Comparison of ENCODE assay signal across 8 mouse cellular contexts in genomic region chr10:117377431-117378290, GRCm38 (mm10). TPM values are rescaled to one million over a fixed set of nuclear protein-coding genes. Genes with fewer than 3 reads are reported as not detected.
DNase-seq lines count a peak whose midpoint lies in the region; ATAC-seq and TF ChIP-seq lines count a peak whose summit lies in the region.

No protein-coding gene starts in this region.

- H3K4me2 ChIP-seq in heart, embryonic 13.5 days, result peak overlapping the region; percentile 74
- H3K4me2 ChIP-seq in heart, postnatal 0 days (ENCODE audit: low read depth, low read length), result peak overlapping the region; percentile 88

- DNase-seq in heart, adult 8-10 months (ENCODE audit: low spot score), result no peak
- DNase-seq in MEL (ENCODE audit: low read depth, low spot score), result peak; percentile 76
- DNase-seq in heart, postnatal 0 days (ENCODE audit: low spot score), result peak; percentile 18
- DNase-seq in mesoderm, embryonic 11.5 days (ENCODE audit: low read depth, low spot score), result peak; percentile 16
- no peak for DNase-seq in adrenal gland, adult 8-10 months
- DNase-seq in urinary bladder, postnatal 4 days (ENCODE audit: low spot score in 2 of 2), result no peak
- DNase-seq in thymus, adult 2 months, result no peak

- no peak for TF ChIP-seq RAD21 in MEL (IDR thresholded peaks at IDR 0.05; ENCODE audit: low read depth, low read length)

- no peaks in the 10 kb centered on the region for H3K36me3 ChIP-seq in heart, embryonic 13.5 days
- peaks cover 0 to 21% of the 10 kb centered on the region in 2 experiments; a peak in 2 of 4 replicates for H3K36me3 ChIP-seq in MEL (ENCODE audit: control insufficient read depth in 1 of 2, insufficient read depth in 2 of 2, low read length in 2 of 2)
- H3K36me3 ChIP-seq in heart, postnatal 0 days (replicated peaks; ENCODE audit: control insufficient read depth, insufficient read depth, low read length), result no peaks in the 10 kb centered on the region
- H3K36me3 ChIP-seq in thymus, adult 2 months (ENCODE audit: control insufficient read depth, insufficient read depth, low read length), result no peaks in the 10 kb centered on the region

- H3K4me3 ChIP-seq in heart, embryonic 13.5 days, result peak overlapping the region; percentile 98
- peak overlapping the region; percentile 52 to 93 for H3K4me3 ChIP-seq in MEL (ENCODE audit: control insufficient read depth in 1 of 2, insufficient read depth in 1 of 2, low read depth in 2 of 2, low read length in 2 of 2)
- peak overlapping the region; percentile 98 for H3K4me3 ChIP-seq in heart, postnatal 0 days (ENCODE audit: low read depth, low read length)
- no peak overlapping the region for H3K4me3 ChIP-seq in thymus, adult 2 months (ENCODE audit: control insufficient read depth, insufficient read depth, low read length)

- H3K9me3 ChIP-seq in heart, embryonic 13.5 days, result no peaks in the 10 kb centered on the region
- no peaks in the 10 kb centered on the region for H3K9me3 ChIP-seq in MEL (replicated peaks; ENCODE audit: insufficient read depth, low read length)
- no peaks in the 10 kb centered on the region for H3K9me3 ChIP-seq in heart, postnatal 0 days (replicated peaks; ENCODE audit: control insufficient read depth, low read length)

- H3K27ac ChIP-seq in heart, embryonic 13.5 days (replicated peaks), result peak overlapping the region; percentile 96
- peak overlapping the region; percentile 78 for H3K27ac ChIP-seq in MEL (ENCODE audit: control insufficient read depth, low read depth, low read length)
- H3K27ac ChIP-seq in heart, postnatal 0 days (ENCODE audit: low read depth), result no peak overlapping the region
- H3K27ac ChIP-seq in thymus, adult 2 months (ENCODE audit: control insufficient read depth, insufficient read depth, low read length), result no peak overlapping the region

- WGBS in heart, embryonic 13.5 days, result 22% methylated on average over 16 of the region's 16 CpGs
- WGBS in heart, postnatal 0 days, result 25% methylated on average over 16 of the region's 16 CpGs
- 36% methylated on average over 16 of the region's 16 CpGs for WGBS in thymus, adult 2 months

- peak; percentile 11 to 54; a peak in 2 of 4 replicates for TF ChIP-seq EP300 in MEL (IDR thresholded peaks at IDR 0.05; ENCODE audit: low read depth in 1 of 2, low read length in 2 of 2)
- TF ChIP-seq EP300 in heart, postnatal 0 days (IDR thresholded peaks at IDR 0.05; ENCODE audit: low read depth), result no peak

- peaks cover 38% of the 10 kb centered on the region for H3K79me2 ChIP-seq in MEL (ENCODE audit: control insufficient read depth, insufficient read depth, low read length, poor library complexity)

- H3K4me1 ChIP-seq in heart, embryonic 13.5 days, result peaks cover 18% of the 10 kb centered on the region
- peaks cover 4 to 6% of the 10 kb centered on the region in 2 experiments; a peak in 3 of 4 replicates for H3K4me1 ChIP-seq in MEL (ENCODE audit: control insufficient read depth in 1 of 2, insufficient read depth in 2 of 2, low read length in 2 of 2)
- peaks cover 7% of the 10 kb centered on the region for H3K4me1 ChIP-seq in heart, postnatal 0 days (ENCODE audit: control insufficient read depth, insufficient read depth)
- peaks cover 2% of the 10 kb centered on the region; the same call in 1 of the 2 replicates for H3K4me1 ChIP-seq in thymus, adult 2 months (replicated peaks; ENCODE audit: control insufficient read depth, insufficient read depth, low read length)

- peak overlapping the region; percentile 100 for H3K9ac ChIP-seq in heart, embryonic 13.5 days
- peak overlapping the region; percentile 78 for H3K9ac ChIP-seq in MEL (ENCODE audit: control insufficient read depth, low read depth, low read length, poor library complexity, severe bottlenecking)
- no peak overlapping the region for H3K9ac ChIP-seq in heart, postnatal 0 days (replicated peaks; ENCODE audit: low read depth, low read length)

- no peak for TF ChIP-seq CTCF in MEL (IDR thresholded peaks at IDR 0.05 in 2 of 3, conservative IDR thresholded peaks at IDR 0.05 in 1 of 3; ENCODE audit: control insufficient read depth in 1 of 3, insufficient read depth in 1 of 3, low read depth in 2 of 3, low read length in 3 of 3, poor library complexity in 1 of 3, severe bottlenecking in 1 of 3)
- TF ChIP-seq CTCF in heart, postnatal 0 days (IDR thresholded peaks at IDR 0.05; ENCODE audit: low read depth), result no peak
- TF ChIP-seq CTCF in thymus, adult 2 months (IDR thresholded peaks at IDR 0.05; ENCODE audit: borderline replicate concordance, control insufficient read depth, extremely low read depth, insufficient read depth, low read length, poor library complexity), result no peak

- H3K27me3 ChIP-seq in heart, embryonic 13.5 days (replicated peaks), result no peaks in the 10 kb centered on the region
- no peaks in the 10 kb centered on the region for H3K27me3 ChIP-seq in MEL (ENCODE audit: control insufficient read depth in 1 of 2, insufficient read depth in 2 of 2, low read length in 2 of 2)
- H3K27me3 ChIP-seq in heart, postnatal 0 days (ENCODE audit: control insufficient read depth, insufficient read depth, low read length), result no peaks in the 10 kb centered on the region
- no peaks in the 10 kb centered on the region for H3K27me3 ChIP-seq in thymus, adult 2 months (ENCODE audit: control insufficient read depth, insufficient read depth, low read length)

- no peak for TF ChIP-seq POLR2A in MEL (IDR thresholded peaks at IDR 0.05; ENCODE audit: control insufficient read depth in 1 of 2, insufficient read depth in 1 of 2, low read depth in 1 of 2, low read length in 2 of 2, poor library complexity in 1 of 2)
- no peak for TF ChIP-seq POLR2A in thymus, adult 2 months (IDR thresholded peaks at IDR 0.05; ENCODE audit: control insufficient read depth, extremely low read depth, insufficient read depth, low read length, poor library complexity)

- ATAC-seq in heart, embryonic 13.5 days (ENCODE audit: extremely low read depth, insufficient number of reproducible peaks, low FRiP score, low TSS enrichment), result no peak
- no peak for ATAC-seq in heart, postnatal 0 days (ENCODE audit: insufficient read depth, low read depth)

TF ChIP-seq in MEL, 35 proteins besides CTCF, POLR2A, EP300 and RAD21:
- TF ChIP-seq ZNF384 (IDR thresholded peaks at IDR 0.05; ENCODE audit: low read depth, low read length) (peak; percentile 24; the same call in 1 of the 2 replicates), SIN3A (IDR thresholded peaks at IDR 0.05; ENCODE audit: low read length) (0 out of 2 replicates have a peak, but pooled peaks have one; percentile 20), HCFC1 (IDR thresholded peaks at IDR 0.05; ENCODE audit: low read depth, low read length) (no peak), ETS1 (IDR thresholded peaks at IDR 0.05; ENCODE audit: low read depth, low read length) (peak; percentile 51; the same call in 1 of the 2 replicates), SMC3 (IDR thresholded peaks at IDR 0.05; ENCODE audit: low read depth, low read length) (no peak), GATA1 (IDR thresholded peaks at IDR 0.05; ENCODE audit: low read depth, low read length) (peak; percentile 84)

RNA-seq across cellular contexts. Expression of gene Cpsf6, which starts 2.2 kb away (rescaled TPM):
- 76.7 and 91.9 TPM in 2 replicates for polyA plus RNA-seq in heart, embryonic 13.5 days (2015; fragmentation: Nextera tagmentation; extraction: Ambion mirVana)
- 10 to 100 TPM; 27.3 to 31.2 (median 30.1) TPM for total RNA-seq in heart, adult 8-10 months (2022)
- 88.2 and 103 TPM in 2 replicates for total RNA-seq in MEL (2012; rRNA removed)
- polyA plus RNA-seq in MEL (2012; ENCODE audit: insufficient read depth in 1 of 2, insufficient read length in 2 of 2, low read depth in 1 of 2, low replicate concordance in 2 of 2, missing spikeins in 1 of 2), result 10 to 100 TPM in 1 of 2 experiments, not detected in 1; 85.7 TPM
- total RNA-seq in heart, postnatal 0 days (2014; rRNA removed; ENCODE audit: low replicate concordance), result 57.8 and 82.3 TPM in 2 replicates
- polyA plus RNA-seq in heart, postnatal 0 days (2015; fragmentation: Nextera tagmentation; extraction: Ambion mirVana), result 53.2 and 55.7 TPM in 2 replicates
- 10 to 100 TPM; 62.6 to 94.5 (median 80.2) TPM for total RNA-seq in adrenal gland, adult 8-10 months (2022)
- polyA plus RNA-seq in thymus, adult 2 months (2012; rRNA removed), result 171 and 218 TPM in 2 replicates

Comparison
In these comparisons a context has a peak if more than half of its experiments do, and no peak if none do; other contexts are left out.
1. H3K27ac ChIP-seq: peak in heart, embryonic 13.5 days (single experiment) and MEL (single experiment); none in heart, postnatal 0 days (single experiment) and thymus, adult 2 months (single experiment).
2. DNase-seq: peak in MEL (single experiment), heart, postnatal 0 days (single experiment) and mesoderm, embryonic 11.5 days (single experiment); none in heart, adult 8-10 months (single experiment), adrenal gland, adult 8-10 months (single experiment), urinary bladder, postnatal 4 days (0 of 2) and thymus, adult 2 months (single experiment).